Mouse (Mus musculus): ENCODE measurements around the gene Pes1.
A peak's percentile ranks its signal among the peaks of the same experiment; 100 is the strongest.
"Not testable (repeated sequence)": the region's sequence is repeated elsewhere in the genome, so short reads cannot be mapped to it uniquely, and the experiment has no call there.

The Pes1 gene

DNA sequence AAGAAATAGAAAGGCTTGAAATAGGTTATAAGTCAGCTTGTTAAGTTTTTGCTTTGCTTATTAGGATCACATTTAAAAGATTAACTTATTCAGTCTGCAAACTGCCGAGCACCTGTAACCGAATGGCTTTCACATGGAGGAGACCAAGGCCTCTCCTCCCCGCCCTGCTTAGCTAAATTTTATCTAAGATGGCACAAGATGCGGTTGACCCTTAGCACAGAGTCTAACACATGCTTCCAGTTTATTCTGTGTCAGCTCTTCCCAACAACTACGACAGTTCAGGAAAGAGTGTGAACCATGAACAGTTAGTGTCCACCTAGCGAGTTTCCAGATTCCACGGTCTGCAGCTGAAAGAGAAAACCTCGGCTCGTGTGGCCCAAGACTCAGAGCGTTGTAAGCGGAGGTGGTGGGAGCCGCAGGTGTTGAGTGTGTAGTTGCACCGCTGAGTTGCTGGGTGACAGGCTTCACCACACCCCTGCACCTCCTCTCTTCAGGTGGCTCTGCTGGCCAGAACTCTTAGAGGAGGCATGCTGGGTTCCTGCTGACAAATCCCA is 26.4 kb upstream of the Pes1 start:
- Histone ChIP-seq H3K27me3 (ENCODE audit: control insufficient read depth, insufficient read depth, low read length, poor library complexity, severe bottlenecking) (no peaks in the 10 kb centered on the region), H3K36me3 (ENCODE audit: control insufficient read depth, insufficient read depth, low read length, poor library complexity, severe bottlenecking) (no peaks in the 10 kb centered on the region)
- DNase-seq (ENCODE audit: low read depth, low spot score) = no peak

DNA sequence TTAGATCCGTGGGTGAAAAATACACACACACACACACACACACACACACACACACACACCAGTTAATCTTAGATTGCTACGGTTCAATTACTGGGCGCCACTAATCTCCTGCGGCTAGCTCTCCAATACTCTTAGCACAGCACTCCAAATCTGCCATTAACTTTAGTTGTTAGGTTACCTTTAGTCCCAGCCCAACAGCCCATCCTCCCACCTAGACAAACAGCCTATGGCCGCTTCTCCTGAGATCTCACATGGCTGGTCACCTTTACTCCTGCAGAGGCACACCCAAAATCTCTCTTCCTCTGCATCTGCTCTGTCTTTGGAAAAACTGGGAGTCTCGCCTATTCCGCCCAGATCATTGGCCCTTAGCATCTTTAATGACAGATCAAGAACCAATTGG is 22.4 kb upstream of the Pes1 start:
- Histone ChIP-seq H3K36me3 (ENCODE audit: control insufficient read depth, insufficient read depth, low read length, poor library complexity, severe bottlenecking) (no peaks in the 10 kb centered on the region), H3K27me3 (ENCODE audit: control insufficient read depth, insufficient read depth, low read length, poor library complexity, severe bottlenecking) (no peaks in the 10 kb centered on the region)
- no peak for DNase-seq (ENCODE audit: low read depth, low spot score)

DNA sequence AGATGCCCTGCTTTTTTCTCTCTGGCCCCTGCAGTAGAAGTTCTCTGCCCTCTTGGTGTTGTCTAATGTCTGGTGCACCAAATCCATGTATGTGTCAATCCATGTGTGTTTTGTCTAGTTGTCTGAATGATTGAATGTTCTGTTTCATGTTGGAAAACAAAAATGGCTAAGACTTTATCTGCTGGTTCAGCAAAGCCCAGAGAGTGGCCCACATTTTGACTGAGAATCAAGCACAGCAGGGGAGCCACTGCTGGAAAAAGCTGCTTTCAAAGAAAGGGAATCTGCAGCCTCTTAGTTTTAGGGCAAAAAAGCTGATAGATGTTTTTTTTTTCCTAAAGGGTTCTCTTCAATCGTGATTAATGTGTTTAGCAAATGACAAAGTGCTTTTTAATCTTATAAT is 17.4 kb upstream of the Pes1 start:
- Histone ChIP-seq H3K27me3 (ENCODE audit: control insufficient read depth, insufficient read depth, low read length, poor library complexity, severe bottlenecking) (no peaks in the 10 kb centered on the region), H3K36me3 (ENCODE audit: control insufficient read depth, insufficient read depth, low read length, poor library complexity, severe bottlenecking) (no peaks in the 10 kb centered on the region)
- DNase-seq (ENCODE audit: low read depth, low spot score) = no peak

DNA sequence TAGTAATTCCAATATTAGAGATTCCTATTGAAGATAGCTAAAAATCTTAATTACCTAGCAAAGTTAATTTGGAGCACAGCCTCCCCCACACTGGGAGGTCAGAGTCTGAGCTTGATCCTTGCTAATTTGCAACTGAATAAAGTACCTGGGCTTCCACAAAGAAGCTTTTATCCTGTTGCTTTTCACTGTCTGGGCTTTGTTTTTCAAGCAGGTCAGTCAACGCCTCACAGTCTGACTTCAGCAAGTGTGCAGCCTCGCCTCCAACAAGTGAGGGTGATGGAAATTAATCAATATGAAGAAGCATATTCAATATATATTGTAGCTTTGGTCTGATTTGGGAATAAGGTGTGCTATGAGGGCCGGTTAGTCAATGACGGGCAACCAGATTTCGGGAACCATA is 8.9 kb upstream of the Pes1 start:
- H3K36me3 ChIP-seq (ENCODE audit: control insufficient read depth, insufficient read depth, low read length, poor library complexity, severe bottlenecking); H3K27me3 ChIP-seq (ENCODE audit: control insufficient read depth, insufficient read depth, low read length, poor library complexity, severe bottlenecking); DNase-seq (ENCODE audit: low read depth, low spot score): not testable (repeated sequence)

DNA sequence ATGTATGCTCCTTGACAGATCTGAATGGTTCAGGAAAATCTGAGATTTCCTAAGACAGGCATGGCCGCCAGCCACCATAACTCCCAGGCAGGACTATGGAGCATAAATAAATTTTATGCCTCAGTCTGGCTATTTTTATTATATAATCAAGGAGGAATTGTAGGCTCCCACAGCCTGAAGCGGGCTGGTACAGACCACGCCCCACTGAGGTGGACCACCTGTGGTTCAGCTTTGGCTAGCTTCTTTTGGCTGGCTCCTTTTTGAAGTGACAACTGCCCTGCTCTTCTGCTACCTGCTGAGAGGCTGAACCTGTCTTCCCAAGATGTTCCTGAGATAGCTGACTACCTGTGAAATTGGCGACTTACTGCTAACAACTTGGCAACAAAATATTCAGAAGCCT is 8.4 kb upstream of the Pes1 start:
- DNase-seq (ENCODE audit: low read depth, low spot score); H3K36me3 ChIP-seq (ENCODE audit: control insufficient read depth, insufficient read depth, low read length, poor library complexity, severe bottlenecking); H3K27me3 ChIP-seq (ENCODE audit: control insufficient read depth, insufficient read depth, low read length, poor library complexity, severe bottlenecking): not testable (repeated sequence)

DNA sequence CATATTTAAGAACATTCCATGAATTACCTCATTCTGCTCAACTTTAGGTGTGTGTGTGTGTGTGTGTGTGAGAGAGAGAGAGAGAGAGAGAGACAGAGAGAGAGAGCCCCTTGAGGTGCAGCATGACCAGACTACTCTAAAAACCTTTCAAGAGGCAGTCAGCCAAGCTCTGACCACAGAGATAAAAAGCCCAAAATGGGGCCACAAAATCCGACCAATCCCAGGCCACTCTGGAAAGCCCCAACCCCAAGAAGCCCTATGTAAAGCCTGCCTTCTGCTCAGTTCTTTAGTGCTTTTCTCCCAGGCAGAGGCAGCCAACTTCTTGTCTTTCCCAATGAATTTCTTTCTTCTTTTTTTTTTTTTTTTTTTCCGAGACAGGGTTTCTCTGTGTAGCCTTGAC is 2.9 kb upstream of the Pes1 start:
- no peaks in the 10 kb centered on the region for H3K36me3 ChIP-seq (ENCODE audit: control insufficient read depth, insufficient read depth, low read length, poor library complexity, severe bottlenecking)
- no peak for DNase-seq (ENCODE audit: low read depth, low spot score)
- H3K27me3 ChIP-seq (ENCODE audit: control insufficient read depth, insufficient read depth, low read length, poor library complexity, severe bottlenecking) = no peaks in the 10 kb centered on the region; the same call in 1 of the 2 replicates

DNA sequence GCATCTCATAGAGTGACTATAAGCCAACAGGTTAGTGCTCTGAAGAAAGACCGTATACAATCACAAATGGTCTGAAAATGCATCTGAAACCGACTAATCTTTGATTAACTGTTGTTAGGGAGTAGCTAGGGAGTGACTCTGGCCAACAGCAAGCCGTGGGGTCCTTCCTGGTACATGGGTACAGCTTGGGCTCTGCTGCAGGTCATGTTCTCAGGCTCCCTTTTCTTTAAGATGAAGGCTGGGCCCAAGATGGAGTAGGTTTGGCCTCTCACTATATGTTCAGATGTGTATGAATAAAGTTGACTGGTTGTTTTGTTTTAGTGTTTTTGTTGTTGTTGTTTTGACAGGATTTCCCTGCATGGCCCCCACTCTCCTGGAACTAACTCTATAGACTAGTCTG is 2.0 kb upstream of the Pes1 start:
- H3K36me3 ChIP-seq (ENCODE audit: control insufficient read depth, insufficient read depth, low read length, poor library complexity, severe bottlenecking) = no peaks in the 10 kb centered on the region
- no peak for DNase-seq (ENCODE audit: low read depth, low spot score)
- H3K27me3 ChIP-seq (ENCODE audit: control insufficient read depth, insufficient read depth, low read length, poor library complexity, severe bottlenecking) = no peaks in the 10 kb centered on the region; the same call in 1 of the 2 replicates

DNA sequence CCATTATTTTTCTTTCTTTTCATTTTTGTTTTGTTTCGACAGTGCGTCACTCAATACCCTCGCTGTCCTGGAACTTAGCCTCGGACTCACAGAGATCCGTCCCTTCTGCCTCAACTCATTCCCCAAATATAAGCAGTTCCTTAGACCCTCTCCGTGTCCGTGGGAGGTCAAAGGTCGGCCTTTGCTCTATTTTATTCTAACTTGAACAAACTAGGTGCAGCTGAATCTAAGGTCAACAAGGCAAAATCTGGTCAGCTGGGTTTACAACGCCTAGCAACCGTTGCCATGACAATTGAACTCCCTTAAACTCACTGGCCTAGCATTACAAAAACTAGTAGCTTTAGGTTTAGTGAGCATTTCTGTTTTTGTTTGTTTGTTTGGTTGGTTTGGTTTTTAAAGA is 620 bp upstream of the Pes1 start:
- peak; percentile 57 for DNase-seq (ENCODE audit: low read depth, low spot score)
- Histone ChIP-seq H3K36me3 (ENCODE audit: control insufficient read depth, insufficient read depth, low read length, poor library complexity, severe bottlenecking) (no peaks in the 10 kb centered on the region; the same call in 1 of the 2 replicates), H3K27me3 (ENCODE audit: control insufficient read depth, insufficient read depth, low read length, poor library complexity, severe bottlenecking) (no peaks in the 10 kb centered on the region; the same call in 1 of the 2 replicates)

DNA sequence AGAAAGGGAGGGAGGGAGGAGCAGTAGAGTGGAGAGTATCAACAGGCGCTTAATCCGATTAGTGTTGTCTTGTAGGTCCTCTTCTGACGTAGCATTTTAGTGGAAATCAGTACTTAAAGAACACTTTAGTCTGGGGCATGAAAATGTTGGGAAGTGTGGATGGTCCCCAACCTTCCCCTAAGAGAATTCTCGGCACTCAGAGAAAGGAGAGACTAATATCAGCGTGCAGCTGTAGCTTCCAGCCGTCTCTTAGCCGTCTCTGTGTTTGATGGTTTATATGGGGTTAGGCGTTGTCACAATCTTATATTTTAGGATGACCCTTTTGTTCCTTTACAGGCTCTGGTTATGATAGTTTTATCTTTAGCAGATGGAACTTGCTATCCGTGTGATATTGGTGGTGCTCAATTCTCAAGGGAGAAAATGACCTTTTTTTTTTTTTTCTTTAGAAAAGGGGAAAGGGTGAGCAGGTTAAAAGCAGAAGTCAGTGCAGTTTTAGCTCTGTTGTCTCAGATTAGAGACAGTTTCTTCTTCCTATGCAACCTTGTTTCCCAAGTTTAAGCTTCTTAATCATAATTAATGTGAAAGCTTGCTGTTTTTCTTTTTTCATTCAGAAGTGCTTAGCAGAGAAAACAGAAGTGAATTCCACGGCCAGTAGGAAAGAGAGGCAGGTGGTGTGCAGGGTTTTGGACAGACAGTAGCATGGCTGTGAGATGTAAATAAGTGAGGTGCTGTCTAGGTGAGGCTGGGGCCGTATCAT is 819 bp downstream of the Pes1 start:
- H3K27me3 ChIP-seq (ENCODE audit: control insufficient read depth, insufficient read depth, low read length, poor library complexity, severe bottlenecking) = no peaks in the 10 kb centered on the region
- DNase-seq (ENCODE audit: low read depth, low spot score) = peak; percentile 54
- H3K36me3 ChIP-seq (ENCODE audit: control insufficient read depth, insufficient read depth, low read length, poor library complexity, severe bottlenecking) = peaks cover 4% of the 10 kb centered on the region; the same call in 1 of the 2 replicates

DNA sequence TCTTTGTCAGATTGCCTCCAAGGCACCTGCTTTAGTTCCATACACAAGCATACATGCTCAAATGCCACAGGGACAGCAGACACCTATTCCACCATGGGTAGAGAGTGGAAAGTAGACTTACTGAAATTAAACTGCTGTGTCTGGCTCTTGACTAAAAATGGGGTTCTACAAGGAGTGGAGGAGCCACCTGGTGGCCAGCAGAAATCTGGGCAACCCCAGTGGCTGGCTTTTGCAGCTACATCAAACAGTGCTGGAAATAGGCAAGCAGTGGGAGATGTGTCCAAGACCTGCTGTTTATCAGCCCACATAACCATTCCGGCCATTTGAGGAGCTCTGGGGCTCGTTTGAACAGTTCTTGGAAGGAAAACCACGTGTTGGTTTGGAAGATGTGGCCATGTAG is 6.1 kb downstream of the Pes1 start:
- DNase-seq (ENCODE audit: low read depth, low spot score) = peak; percentile 20

DNA sequence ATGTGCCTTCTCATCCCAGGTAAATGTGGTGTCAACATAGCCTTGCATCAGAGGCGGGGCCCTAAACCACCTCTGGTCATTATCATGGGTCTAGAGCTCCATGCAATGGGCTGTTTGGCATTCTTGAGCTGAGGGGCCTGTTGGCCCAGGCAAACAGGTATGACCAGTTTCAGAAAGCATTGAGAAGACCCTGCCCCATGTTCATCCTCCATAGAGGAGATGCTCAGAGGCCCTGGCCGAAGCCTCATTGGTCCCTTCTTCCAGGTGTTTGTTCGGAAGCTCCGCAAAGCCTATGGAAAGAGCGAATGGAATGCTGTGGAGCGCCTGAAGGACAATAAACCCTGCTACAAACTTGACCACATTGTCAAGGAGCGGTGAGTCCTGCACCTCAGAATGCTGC is 6.6 kb downstream of the Pes1 start:
- Histone ChIP-seq H3K27me3 (ENCODE audit: control insufficient read depth, insufficient read depth, low read length, poor library complexity, severe bottlenecking) (no peaks in the 10 kb centered on the region), H3K36me3 (ENCODE audit: control insufficient read depth, insufficient read depth, low read length, poor library complexity, severe bottlenecking) (peaks cover 21% of the 10 kb centered on the region)
- DNase-seq (ENCODE audit: low read depth, low spot score) = no peak

More for the DNA sequence above, 6.1 kb downstream of the Pes1 start:
- H3K27me3 ChIP-seq (ENCODE audit: control insufficient read depth, insufficient read depth, low read length, poor library complexity, severe bottlenecking) = no peaks in the 10 kb centered on the region
- H3K36me3 ChIP-seq (ENCODE audit: control insufficient read depth, insufficient read depth, low read length, poor library complexity, severe bottlenecking) = peaks cover 21% of the 10 kb centered on the region

DNA sequence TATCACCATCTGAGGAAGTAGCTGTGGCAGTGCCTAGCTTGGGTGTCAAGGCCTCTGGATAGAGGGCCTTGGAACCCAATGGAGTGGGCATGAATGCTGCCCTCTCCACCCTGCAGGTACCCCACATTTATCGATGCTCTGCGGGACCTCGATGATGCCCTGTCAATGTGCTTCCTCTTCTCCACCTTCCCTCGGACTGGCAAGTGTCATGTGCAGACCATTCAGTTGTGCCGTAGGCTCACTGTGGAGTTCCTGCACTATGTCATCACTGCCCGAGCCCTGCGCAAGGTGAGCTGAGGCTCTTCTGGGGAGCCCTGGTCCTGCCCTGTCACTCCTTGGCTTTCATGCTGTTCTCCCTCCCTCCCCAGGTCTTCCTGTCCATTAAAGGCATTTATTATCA is 9.3 kb downstream of the Pes1 start:
- Histone ChIP-seq H3K27me3 (ENCODE audit: control insufficient read depth, insufficient read depth, low read length, poor library complexity, severe bottlenecking) (no peaks in the 10 kb centered on the region), H3K36me3 (ENCODE audit: control insufficient read depth, insufficient read depth, low read length, poor library complexity, severe bottlenecking) (peaks cover 35% of the 10 kb centered on the region)
- no peak for DNase-seq (ENCODE audit: low read depth, low spot score)

DNA sequence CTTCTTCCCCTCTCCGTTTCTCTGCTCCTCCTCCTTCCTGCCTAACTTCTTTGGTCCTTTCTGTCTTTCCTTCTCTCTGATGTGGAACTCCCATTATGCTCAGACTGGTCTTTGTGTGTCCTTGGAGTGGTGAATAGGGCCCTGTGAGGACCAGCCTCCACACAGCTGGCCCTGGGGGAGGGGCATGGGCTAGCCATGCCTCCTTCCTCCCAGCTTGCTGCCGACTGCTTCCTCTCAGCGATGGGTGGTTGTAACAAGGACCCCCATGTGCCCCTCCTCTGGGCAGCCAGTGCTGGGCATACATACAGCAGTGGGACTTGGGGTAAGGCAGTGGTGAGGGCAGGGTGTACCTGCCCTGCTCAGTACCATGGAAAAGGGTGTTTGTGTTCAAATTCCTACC is 10.5 kb downstream of the Pes1 start:
- no peak for DNase-seq (ENCODE audit: low read depth, low spot score)
- H3K27me3 ChIP-seq (ENCODE audit: control insufficient read depth, insufficient read depth, low read length, poor library complexity, severe bottlenecking) = no peaks in the 10 kb centered on the region
- H3K36me3 ChIP-seq (ENCODE audit: control insufficient read depth, insufficient read depth, low read length, poor library complexity, severe bottlenecking) = peaks cover 36% of the 10 kb centered on the region

DNA sequence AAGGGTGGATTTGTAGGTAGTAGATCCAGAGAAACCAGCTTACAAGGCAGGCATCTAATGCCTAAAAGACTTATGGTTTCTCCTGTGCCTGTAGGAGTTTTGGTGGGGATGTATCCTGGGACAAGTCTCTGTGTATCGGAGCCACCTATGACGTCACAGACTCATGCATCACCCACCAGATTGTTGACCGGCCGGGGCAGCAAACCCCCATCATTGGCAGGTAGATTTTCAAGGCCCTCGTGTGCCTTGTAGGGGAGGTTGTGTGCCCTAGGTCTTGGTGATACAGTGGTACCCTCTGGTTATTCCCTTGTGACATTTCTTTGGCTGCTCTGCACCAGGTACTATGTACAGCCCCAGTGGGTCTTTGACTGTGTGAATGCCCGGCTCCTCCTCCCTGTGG is 12.9 kb downstream of the Pes1 start, which contains the start of gene 4930556J24Rik:
4930556J24Rik (minus strand) TSS at position 101 of the 400 bp plus-strand sequence.
- peaks cover 27% of the 10 kb centered on the region for H3K36me3 ChIP-seq (ENCODE audit: control insufficient read depth, insufficient read depth, low read length, poor library complexity, severe bottlenecking)
- DNase-seq (ENCODE audit: low read depth, low spot score) = no peak
- no peaks in the 10 kb centered on the region for H3K27me3 ChIP-seq (ENCODE audit: control insufficient read depth, insufficient read depth, low read length, poor library complexity, severe bottlenecking)

DNA sequence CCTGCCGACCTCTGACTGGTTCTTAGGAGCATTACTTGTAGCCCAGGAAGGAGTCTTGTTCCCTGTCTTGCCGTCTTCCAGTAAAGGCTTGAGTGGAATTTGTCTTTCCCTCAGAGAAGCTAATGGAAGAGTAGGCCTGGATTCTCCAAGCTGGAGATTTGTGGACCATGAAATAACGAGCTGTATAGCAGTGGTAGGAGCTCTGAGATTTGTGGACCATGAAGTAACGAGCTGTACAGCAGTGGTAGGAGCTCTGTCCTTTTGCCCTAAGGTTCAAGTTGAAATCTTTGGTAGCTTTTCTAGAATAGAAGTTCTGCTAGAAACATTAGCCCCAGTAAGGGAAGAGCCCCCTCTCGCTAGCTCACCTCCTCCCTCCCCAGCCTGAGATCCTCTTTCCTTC is 14.6 kb downstream of the Pes1 start:
- DNase-seq (ENCODE audit: low read depth, low spot score) = no peak
- H3K36me3 ChIP-seq (ENCODE audit: control insufficient read depth, insufficient read depth, low read length, poor library complexity, severe bottlenecking) = peaks cover 20% of the 10 kb centered on the region

More for the DNA sequence above, 14.6 kb downstream of the Pes1 start:
- no peaks in the 10 kb centered on the region for H3K27me3 ChIP-seq (ENCODE audit: control insufficient read depth, insufficient read depth, low read length, poor library complexity, severe bottlenecking)

Data from splenic B cell, adult 2 months (primary cell).